Mouse (Mus musculus): ENCODE results near the gene Lrrc26. TPM values are rescaled to one million over a fixed set of nuclear protein-coding genes. Genes with fewer than 3 reads are reported as not detected.

Lrrc26 gene
- polyA plus RNA-seq, 1 experiment from 2014 or later = not detected

DNA sequence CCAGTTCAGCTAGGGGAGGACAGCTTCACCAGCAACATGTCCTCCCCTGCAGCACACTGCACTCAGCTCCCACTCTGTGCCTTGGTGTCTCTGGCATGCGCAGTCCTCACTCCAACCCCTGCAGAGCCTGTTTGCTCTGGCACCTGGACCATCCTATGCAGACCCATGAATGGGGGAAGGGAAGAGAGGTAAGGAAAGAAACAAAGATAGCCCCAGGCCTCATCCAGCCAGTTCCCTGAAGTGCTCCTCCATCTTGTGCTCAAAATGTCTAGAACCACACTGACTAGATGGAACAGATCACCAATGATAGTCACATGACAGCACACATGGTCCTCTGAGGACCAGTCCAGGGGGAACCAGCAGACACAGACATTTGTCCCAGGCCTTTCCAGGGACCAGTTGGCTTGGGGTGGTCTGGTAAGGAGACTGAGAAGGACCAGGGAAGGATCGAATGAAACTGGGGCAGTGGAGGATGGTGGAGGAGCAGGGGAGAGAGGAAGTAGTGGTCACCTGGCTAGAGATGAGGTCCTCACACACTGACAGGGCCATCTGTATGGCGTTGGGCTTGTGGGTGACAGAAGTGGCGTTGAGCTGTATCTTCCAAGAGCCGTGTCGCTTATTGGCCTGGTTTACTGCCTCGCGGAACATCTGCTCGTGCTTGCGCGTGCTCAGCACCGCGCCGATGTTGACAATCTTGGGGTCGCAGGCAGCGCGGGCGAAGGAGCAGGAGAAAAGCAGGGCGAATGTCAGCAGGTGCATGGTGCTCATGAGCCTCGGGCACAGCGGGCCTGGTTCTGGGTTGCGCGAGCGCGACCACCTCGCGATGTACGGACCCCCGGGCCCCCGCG, 28.6 kb downstream of the Lrrc26 start:
- no peak for DNase-seq (ENCODE audit: low spot score)
- peak overlapping the region; percentile 53 for H3K4me3 ChIP-seq
- H3K27me3 ChIP-seq (ENCODE audit: low read depth, poor library complexity, severe bottlenecking) = peaks cover 87% of the 10 kb centered on the region
- no peaks in the 10 kb centered on the region for H3K36me3 ChIP-seq
- H3K9me3 ChIP-seq (replicated peaks) = no peaks in the 10 kb centered on the region
- peaks cover 10% of the 10 kb centered on the region for H3K4me1 ChIP-seq
- 7% methylated on average over 31 of the region's 31 CpGs for WGBS
- no peak overlapping the region for H3K27ac ChIP-seq (replicated peaks)

DNA sequence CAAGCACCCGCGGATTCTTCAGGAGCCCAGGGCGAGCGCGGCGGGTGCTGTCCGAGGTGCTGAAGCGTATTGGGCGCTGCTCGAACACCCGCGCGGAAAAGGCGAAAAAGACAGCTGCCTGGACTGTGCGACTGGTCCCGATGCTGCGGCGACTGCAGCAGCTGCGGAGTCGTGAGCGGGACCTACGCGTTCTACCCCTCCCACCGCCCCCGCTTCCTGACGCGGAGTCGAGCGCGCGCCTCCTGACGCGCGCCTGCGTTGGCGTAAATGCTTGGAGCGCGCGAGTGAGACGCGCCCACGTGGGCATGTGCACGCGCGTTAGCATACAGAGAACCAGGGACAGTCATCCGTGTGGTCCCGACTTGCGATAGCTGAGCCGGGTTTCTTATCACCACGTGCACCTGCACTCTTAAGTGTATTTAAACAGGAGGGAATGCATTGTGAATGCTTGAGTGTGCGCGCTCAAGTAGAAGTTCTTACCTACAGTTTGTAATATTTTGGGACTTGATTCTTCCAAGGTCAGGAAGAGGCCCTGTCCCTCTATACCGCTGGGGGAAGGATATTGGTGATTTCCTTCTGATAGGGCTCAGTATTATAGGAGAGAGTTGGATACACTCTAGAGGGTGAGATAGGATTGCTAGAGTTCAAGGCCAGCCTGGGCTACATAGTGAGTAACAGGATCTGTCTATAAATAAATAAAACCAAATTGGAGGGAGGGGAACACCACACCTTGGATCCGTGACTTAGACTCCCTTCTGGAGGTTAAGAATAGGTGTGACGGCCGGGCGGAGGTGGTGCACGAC, 29.5 kb downstream of the Lrrc26 start, which contains the start of gene Grin1:
Gene Grin1, minus strand, starts transcription at position 217 of the 803 bp plus-strand sequence.
- DNase-seq (ENCODE audit: low spot score) = peak; percentile 73
- no peaks in the 10 kb centered on the region for H3K36me3 ChIP-seq
- H3K9me3 ChIP-seq (replicated peaks) = no peaks in the 10 kb centered on the region
- peaks cover 79% of the 10 kb centered on the region for H3K27me3 ChIP-seq (ENCODE audit: low read depth, poor library complexity, severe bottlenecking)
- H3K27ac ChIP-seq (replicated peaks) = no peak within 1 kb of the TSS
- peaks cover 10% of the 10 kb centered on the region for H3K4me1 ChIP-seq
- 10% methylated on average over 58 of the region's 58 CpGs for WGBS
- peak within 1 kb of the TSS; percentile 53 for H3K4me3 ChIP-seq

DNA sequence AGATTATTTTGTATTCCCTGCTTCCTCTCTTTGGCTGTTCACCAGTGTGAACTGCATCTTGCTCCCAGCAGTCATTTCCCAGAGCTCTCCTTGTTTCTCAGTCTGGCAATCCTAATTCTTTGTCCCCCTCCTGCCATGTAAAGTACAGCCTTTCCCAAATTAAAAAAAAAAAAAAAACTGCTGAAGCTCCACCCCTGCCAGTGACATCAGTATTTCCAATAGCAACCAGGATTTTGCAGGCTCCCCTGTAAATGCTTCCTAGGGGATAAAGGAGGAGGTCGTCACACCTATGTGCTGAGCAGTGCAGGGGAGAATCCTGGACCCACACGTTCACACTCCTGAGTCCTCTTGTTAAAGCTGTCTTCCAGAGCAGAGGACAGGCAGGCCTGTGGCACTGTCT, 30.4 kb downstream of the Lrrc26 start:
- Histone ChIP-seq H3K4me1 (peaks cover 10% of the 10 kb centered on the region), H3K27ac (replicated peaks) (no peak overlapping the region), H3K27me3 (ENCODE audit: low read depth, poor library complexity, severe bottlenecking) (peaks cover 70% of the 10 kb centered on the region), H3K36me3 (no peaks in the 10 kb centered on the region), H3K9me3 (replicated peaks) (no peaks in the 10 kb centered on the region), H3K4me3 (no peak overlapping the region)
- 45% methylated on average over 2 of the region's 2 CpGs for WGBS
- DNase-seq (ENCODE audit: low spot score) = no peak

DNA sequence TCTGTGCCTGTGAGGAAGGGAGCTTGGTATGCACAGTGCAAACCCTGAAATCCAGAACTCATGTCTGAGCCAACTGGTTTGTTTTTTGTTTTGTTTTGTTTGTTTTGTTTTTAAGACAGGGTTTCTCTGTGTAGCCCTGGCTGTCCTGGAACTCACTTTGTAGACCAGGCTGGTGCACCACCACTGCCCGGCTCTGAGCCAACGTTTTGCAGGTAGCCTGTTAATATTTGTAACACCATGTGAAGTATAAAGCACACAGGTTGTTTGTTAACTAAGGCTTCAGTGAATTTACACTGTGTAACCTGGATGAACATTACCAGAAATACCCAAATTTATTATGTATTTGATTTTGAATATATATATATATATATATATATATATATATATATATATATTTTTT, 36.3 kb downstream of the Lrrc26 start:
- 88% methylated on average over 2 of the region's 2 CpGs for WGBS
- DNase-seq (ENCODE audit: low spot score) = no peak

DNA sequence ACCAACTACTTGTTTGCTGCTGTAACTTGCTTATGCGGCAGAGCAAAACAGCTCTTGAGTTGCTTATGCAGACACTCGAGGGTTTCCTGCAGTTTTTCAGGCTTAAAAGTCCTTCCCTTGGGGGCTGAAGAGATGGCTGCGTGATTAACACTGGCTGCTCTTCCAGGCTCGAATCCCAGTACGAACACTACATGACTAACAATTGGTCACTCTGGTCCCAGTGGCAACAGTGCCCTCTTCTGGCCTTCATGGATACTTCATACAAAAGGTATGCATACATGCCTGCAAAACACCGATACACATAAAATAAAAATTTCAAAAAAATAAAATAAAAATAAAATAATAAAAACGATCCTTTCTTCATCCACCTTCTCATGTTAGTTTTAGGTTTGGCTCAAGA, 38.7 kb downstream of the Lrrc26 start:
- Histone ChIP-seq H3K27me3 (ENCODE audit: low read depth, poor library complexity, severe bottlenecking) (no peaks in the 10 kb centered on the region), H3K36me3 (peaks cover under 1% of the 10 kb centered on the region; the same call in 1 of the 2 replicates), H3K4me3 (no peak overlapping the region), H3K9me3 (replicated peaks) (no peaks in the 10 kb centered on the region), H3K27ac (replicated peaks) (no peak overlapping the region), H3K4me1 (peaks cover 14% of the 10 kb centered on the region)
- WGBS = 40% methylated on average over 7 of the region's 7 CpGs
- DNase-seq (ENCODE audit: low spot score) = peak; percentile 36

More for the DNA sequence above, 36.3 kb downstream of the Lrrc26 start:
- Histone ChIP-seq H3K27ac (replicated peaks) (no peak overlapping the region), H3K27me3 (ENCODE audit: low read depth, poor library complexity, severe bottlenecking) (peaks cover 11% of the 10 kb centered on the region; the same call in 1 of the 2 replicates), H3K36me3 (no peaks in the 10 kb centered on the region), H3K4me1 (peaks cover under 1% of the 10 kb centered on the region), H3K9me3 (replicated peaks) (no peaks in the 10 kb centered on the region), H3K4me3 (no peak overlapping the region)

DNA sequence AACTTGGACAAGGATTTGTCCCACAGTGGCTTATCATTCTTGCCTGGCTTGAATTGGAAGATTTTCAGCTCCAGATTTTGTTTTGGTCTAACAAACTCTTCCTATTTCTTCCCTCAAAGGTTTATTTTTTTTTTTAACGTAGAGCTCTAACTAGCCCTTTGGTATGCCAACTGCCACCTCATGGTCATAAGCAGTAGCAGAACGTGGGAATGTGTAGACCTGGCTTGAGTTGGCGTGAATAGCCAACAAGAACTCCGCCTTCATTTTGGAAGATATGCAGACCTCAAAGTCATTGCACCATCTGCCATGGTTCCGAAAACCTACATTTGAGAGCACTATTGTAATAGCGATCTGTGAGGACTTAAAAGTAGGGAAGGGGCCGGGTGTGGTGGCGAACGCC, 41.8 kb downstream of the Lrrc26 start:
- Histone ChIP-seq H3K9me3 (replicated peaks) (no peaks in the 10 kb centered on the region), H3K4me3 (peak overlapping the region; percentile 91), H3K4me1 (peaks cover 26% of the 10 kb centered on the region), H3K27ac (replicated peaks) (peak overlapping the region; percentile 94; the same call in 1 of the 2 replicates), H3K36me3 (peaks cover 31% of the 10 kb centered on the region), H3K27me3 (ENCODE audit: low read depth, poor library complexity, severe bottlenecking) (no peaks in the 10 kb centered on the region)
- WGBS = 66% methylated on average over 9 of the region's 9 CpGs
- no peak for DNase-seq (ENCODE audit: low spot score)

DNA sequence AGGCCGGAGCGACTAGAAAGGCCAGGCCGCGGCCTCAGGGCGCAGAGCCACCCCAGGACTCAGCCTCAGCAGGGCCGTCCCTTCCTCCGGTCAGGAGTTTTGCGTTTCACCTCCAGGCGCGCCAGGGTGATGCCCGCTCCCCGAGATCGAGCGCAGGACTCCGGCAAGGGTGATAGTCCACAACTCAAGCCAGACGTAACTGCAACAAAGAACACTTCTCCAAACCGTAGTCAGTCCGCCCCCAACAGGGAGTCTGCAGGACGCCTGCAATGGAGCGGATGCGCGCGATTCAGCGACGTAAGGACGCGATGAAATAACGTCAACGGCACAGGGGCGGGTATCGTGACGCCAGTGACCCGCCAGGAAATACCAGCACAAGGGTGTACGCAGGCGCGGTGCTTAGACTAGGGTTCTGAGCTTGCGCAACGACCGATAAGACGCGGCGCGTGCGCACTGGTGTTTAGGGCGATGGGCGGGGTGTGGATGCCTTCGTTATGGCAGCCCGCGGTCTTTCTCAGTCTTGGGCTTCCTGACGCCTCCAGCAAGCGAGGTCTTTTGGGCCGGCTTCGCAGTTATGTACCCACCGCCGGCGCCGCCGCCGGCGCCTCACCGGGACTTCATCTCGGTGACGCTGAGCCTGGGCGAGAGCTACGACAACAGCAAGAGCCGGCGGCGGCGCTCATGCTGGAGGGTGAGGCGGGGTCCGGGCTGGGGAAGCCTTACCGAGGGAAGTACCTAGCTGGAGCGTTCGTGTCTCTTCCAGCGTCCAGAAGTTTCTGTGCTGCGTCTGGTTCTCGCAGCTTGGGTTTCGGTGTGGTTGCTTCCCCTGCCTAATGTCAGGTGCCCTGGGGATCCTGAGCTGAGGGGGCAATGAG, 42.8 kb downstream of the Lrrc26 start, which contains the start of gene Man1b1:
Gene Man1b1, plus strand, starts transcription at position 53 of the 875 bp plus-strand sequence.
- WGBS = under 1% methylated on average over 78 of the region's 78 CpGs
- H3K36me3 ChIP-seq = peaks cover 41% of the 10 kb centered on the region
- DNase-seq (ENCODE audit: low spot score) = peak; percentile 99
- H3K4me1 ChIP-seq = peaks cover 26% of the 10 kb centered on the region
- H3K9me3 ChIP-seq (replicated peaks) = no peaks in the 10 kb centered on the region
- H3K27me3 ChIP-seq (ENCODE audit: low read depth, poor library complexity, severe bottlenecking) = no peaks in the 10 kb centered on the region
- peak within 1 kb of the TSS; percentile 94 for H3K27ac ChIP-seq (replicated peaks)
- peak within 1 kb of the TSS; percentile 91 for H3K4me3 ChIP-seq

DNA sequence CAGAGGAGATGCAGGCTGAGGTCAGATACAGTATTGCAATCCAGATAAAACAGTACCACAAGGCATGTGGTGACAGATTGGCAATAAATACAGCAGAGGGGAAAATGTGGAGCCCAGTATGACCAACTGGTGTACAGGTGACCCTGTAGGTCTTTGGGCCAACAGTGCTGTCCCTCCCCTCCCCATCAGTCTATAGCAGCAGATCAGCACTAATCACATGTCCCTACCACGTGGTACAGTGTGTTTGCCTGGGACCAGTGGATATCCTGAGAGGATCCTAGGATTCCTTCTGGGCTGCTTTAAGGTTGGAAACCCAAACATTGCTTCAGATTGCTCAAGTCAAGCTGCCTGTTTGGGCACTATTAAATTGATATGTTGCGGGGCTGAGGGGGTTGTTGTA, 43.9 kb downstream of the Lrrc26 start:
- Histone ChIP-seq H3K27me3 (ENCODE audit: low read depth, poor library complexity, severe bottlenecking) (no peaks in the 10 kb centered on the region), H3K9me3 (replicated peaks) (no peaks in the 10 kb centered on the region), H3K36me3 (peaks cover 52% of the 10 kb centered on the region), H3K4me3 (peak overlapping the region; percentile 91), H3K4me1 (peaks cover 26% of the 10 kb centered on the region), H3K27ac (replicated peaks) (no peak overlapping the region; the same call in 1 of the 2 replicates)
- DNase-seq (ENCODE audit: low spot score) = no peak
- WGBS = 93% methylated on average over 2 of the region's 2 CpGs

DNA sequence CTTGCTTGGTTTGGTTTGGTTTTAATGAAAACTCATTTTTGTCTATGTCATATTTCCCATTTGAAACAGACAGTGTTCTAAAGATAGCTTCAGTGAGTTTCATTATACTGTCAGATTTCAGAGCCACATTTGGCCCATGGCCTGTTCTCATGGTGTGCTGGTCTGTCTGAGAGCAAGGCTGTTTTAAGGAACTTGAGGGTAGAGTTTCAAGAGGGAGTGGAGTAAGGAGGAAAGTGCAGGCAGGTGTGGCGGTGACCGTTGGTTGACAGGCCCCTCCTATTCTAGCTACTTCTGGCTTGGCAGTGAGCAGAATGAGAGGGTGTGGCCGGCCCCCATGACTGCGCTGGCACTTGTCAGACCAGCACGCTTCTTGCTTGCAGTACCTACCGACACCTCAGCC, 48.6 kb downstream of the Lrrc26 start:
- WGBS = 94% methylated on average over 6 of the region's 6 CpGs
- peaks cover 94% of the 10 kb centered on the region for H3K36me3 ChIP-seq

More for the DNA sequence above, 48.6 kb downstream of the Lrrc26 start:
- DNase-seq (ENCODE audit: low spot score) = no peak
- Histone ChIP-seq H3K4me1 (peaks cover 13% of the 10 kb centered on the region), H3K4me3 (no peak overlapping the region), H3K9me3 (replicated peaks) (no peaks in the 10 kb centered on the region), H3K27me3 (ENCODE audit: low read depth, poor library complexity, severe bottlenecking) (no peaks in the 10 kb centered on the region), H3K27ac (replicated peaks) (no peak overlapping the region)

Other genes starting within 250 kb of the Lrrc26 start
- 66.4 and 84.9 TPM in 2 replicates for gene Nsmf, start 235.6 kb upstream of the Lrrc26 start, polyA plus RNA-seq (2016; fragmentation: Nextera tagmentation; extraction: Ambion mirVana)
- gene Entpd8, start 209.6 kb upstream of the Lrrc26 start, polyA plus RNA-seq (2016; fragmentation: Nextera tagmentation; extraction: Ambion mirVana) = not detected in 2 replicates
- 0.09 TPM in 1 of 2 replicates, not detected in the other for gene Noxa1, start 194.8 kb upstream of the Lrrc26 start, polyA plus RNA-seq (2016; fragmentation: Nextera tagmentation; extraction: Ambion mirVana)
- 65.8 and 74.1 TPM in 2 replicates for gene Nrarp, start 109.2 kb upstream of the Lrrc26 start, polyA plus RNA-seq (2016; fragmentation: Nextera tagmentation; extraction: Ambion mirVana)
- 1.3 and 1.9 TPM in 2 replicates for gene Tor4a, start 93.0 kb upstream of the Lrrc26 start, polyA plus RNA-seq (2016; fragmentation: Nextera tagmentation; extraction: Ambion mirVana)
- 131 and 140 TPM in 2 replicates for gene Nelfb, start 78.4 kb upstream of the Lrrc26 start, polyA plus RNA-seq (2016; fragmentation: Nextera tagmentation; extraction: Ambion mirVana)
- gene Stpg3, start 75.3 kb upstream of the Lrrc26 start, polyA plus RNA-seq (2016; fragmentation: Nextera tagmentation; extraction: Ambion mirVana) = not detected in 2 replicates
- gene Fam166a, start 71.2 kb upstream of the Lrrc26 start, polyA plus RNA-seq (2016; fragmentation: Nextera tagmentation; extraction: Ambion mirVana) = 0.62 TPM in 1 of 2 replicates, not detected in the other
- gene Tubb4b, start 65.2 kb upstream of the Lrrc26 start, polyA plus RNA-seq (2016; fragmentation: Nextera tagmentation; extraction: Ambion mirVana) = 682 and 743 TPM in 2 replicates
- gene Slc34a3, start 55.6 kb upstream of the Lrrc26 start, polyA plus RNA-seq (2016; fragmentation: Nextera tagmentation; extraction: Ambion mirVana) = not detected in 2 replicates
- gene Rnf224, start 53.1 kb upstream of the Lrrc26 start, polyA plus RNA-seq (2016; fragmentation: Nextera tagmentation; extraction: Ambion mirVana) = not detected in 2 replicates
- 28.3 and 32.0 TPM in 2 replicates for gene Rnf208, start 47.7 kb upstream of the Lrrc26 start, polyA plus RNA-seq (2016; fragmentation: Nextera tagmentation; extraction: Ambion mirVana)
- gene Cysrt1, start 47.5 kb upstream of the Lrrc26 start, polyA plus RNA-seq (2016; fragmentation: Nextera tagmentation; extraction: Ambion mirVana) = 0.21 and 0.22 TPM in 2 replicates
- 7.2 and 8.6 TPM in 2 replicates for gene AL732309.1, start 43.1 kb upstream of the Lrrc26 start, polyA plus RNA-seq (2016; fragmentation: Nextera tagmentation; extraction: Ambion mirVana)
- 19.1 and 20.2 TPM in 2 replicates for gene Tmem203, start 34.5 kb upstream of the Lrrc26 start, polyA plus RNA-seq (2016; fragmentation: Nextera tagmentation; extraction: Ambion mirVana)
- 7.5 and 7.8 TPM in 2 replicates for gene Tprn, start 27.3 kb upstream of the Lrrc26 start, polyA plus RNA-seq (2016; fragmentation: Nextera tagmentation; extraction: Ambion mirVana)
- 243 and 252 TPM in 2 replicates for gene Ssna1, start 17.5 kb upstream of the Lrrc26 start, polyA plus RNA-seq (2016; fragmentation: Nextera tagmentation; extraction: Ambion mirVana)
- gene Anapc2, start 17.4 kb upstream of the Lrrc26 start, polyA plus RNA-seq (2016; fragmentation: Nextera tagmentation; extraction: Ambion mirVana) = 141 and 153 TPM in 2 replicates
- not detected in 2 replicates for gene Tmem210, start 1.8 kb upstream of the Lrrc26 start, polyA plus RNA-seq (2016; fragmentation: Nextera tagmentation; extraction: Ambion mirVana)
- gene Grin1, start 29.3 kb downstream of the Lrrc26 start, polyA plus RNA-seq (2016; fragmentation: Nextera tagmentation; extraction: Ambion mirVana) = 1.5 and 1.8 TPM in 2 replicates
- gene Man1b1, start 42.4 kb downstream of the Lrrc26 start, polyA plus RNA-seq (2016; fragmentation: Nextera tagmentation; extraction: Ambion mirVana) = 55.6 and 62.8 TPM in 2 replicates
- gene Dpp7, start 66.4 kb downstream of the Lrrc26 start, polyA plus RNA-seq (2016; fragmentation: Nextera tagmentation; extraction: Ambion mirVana) = 16.2 and 20.2 TPM in 2 replicates
- gene Uap1l1, start 75.8 kb downstream of the Lrrc26 start, polyA plus RNA-seq (2016; fragmentation: Nextera tagmentation; extraction: Ambion mirVana) = 6.0 and 8.4 TPM in 2 replicates
- 73.4 and 86.4 TPM in 2 replicates for gene Sapcd2, start 82.4 kb downstream of the Lrrc26 start, polyA plus RNA-seq (2016; fragmentation: Nextera tagmentation; extraction: Ambion mirVana)
- 0.26 TPM in 1 of 2 replicates, not detected in the other for gene Entpd2, start 106.0 kb downstream of the Lrrc26 start, polyA plus RNA-seq (2016; fragmentation: Nextera tagmentation; extraction: Ambion mirVana)
- gene Npdc1, start 109.4 kb downstream of the Lrrc26 start, polyA plus RNA-seq (2016; fragmentation: Nextera tagmentation; extraction: Ambion mirVana) = 80.6 and 125 TPM in 2 replicates
- gene Fut7, start 133.4 kb downstream of the Lrrc26 start, polyA plus RNA-seq (2016; fragmentation: Nextera tagmentation; extraction: Ambion mirVana) = not detected in 2 replicates
- 6.2 and 8.1 TPM in 2 replicates for gene Abca2, start 138.8 kb downstream of the Lrrc26 start, polyA plus RNA-seq (2016; fragmentation: Nextera tagmentation; extraction: Ambion mirVana)
- 1.1 and 1.9 TPM in 2 replicates for gene Clic3, start 166.9 kb downstream of the Lrrc26 start, polyA plus RNA-seq (2016; fragmentation: Nextera tagmentation; extraction: Ambion mirVana)
- 17.4 and 26.4 TPM in 2 replicates for gene Paxx, start 171.2 kb downstream of the Lrrc26 start, polyA plus RNA-seq (2016; fragmentation: Nextera tagmentation; extraction: Ambion mirVana)
- gene Ptgds, start 180.1 kb downstream of the Lrrc26 start, polyA plus RNA-seq (2016; fragmentation: Nextera tagmentation; extraction: Ambion mirVana) = 0.16 TPM in 1 of 2 replicates, not detected in the other
- gene Lcn12, start 204.0 kb downstream of the Lrrc26 start, polyA plus RNA-seq (2016; fragmentation: Nextera tagmentation; extraction: Ambion mirVana) = not detected in 2 replicates
- gene Fbxw5, start 210.8 kb downstream of the Lrrc26 start, polyA plus RNA-seq (2016; fragmentation: Nextera tagmentation; extraction: Ambion mirVana) = 91.2 and 108 TPM in 2 replicates
- 5.2 and 5.6 TPM in 2 replicates for gene C8g, start 211.8 kb downstream of the Lrrc26 start, polyA plus RNA-seq (2016; fragmentation: Nextera tagmentation; extraction: Ambion mirVana)